Mouse (Mus musculus): ENCODE results near the gene Atp8a1.

DNA sequence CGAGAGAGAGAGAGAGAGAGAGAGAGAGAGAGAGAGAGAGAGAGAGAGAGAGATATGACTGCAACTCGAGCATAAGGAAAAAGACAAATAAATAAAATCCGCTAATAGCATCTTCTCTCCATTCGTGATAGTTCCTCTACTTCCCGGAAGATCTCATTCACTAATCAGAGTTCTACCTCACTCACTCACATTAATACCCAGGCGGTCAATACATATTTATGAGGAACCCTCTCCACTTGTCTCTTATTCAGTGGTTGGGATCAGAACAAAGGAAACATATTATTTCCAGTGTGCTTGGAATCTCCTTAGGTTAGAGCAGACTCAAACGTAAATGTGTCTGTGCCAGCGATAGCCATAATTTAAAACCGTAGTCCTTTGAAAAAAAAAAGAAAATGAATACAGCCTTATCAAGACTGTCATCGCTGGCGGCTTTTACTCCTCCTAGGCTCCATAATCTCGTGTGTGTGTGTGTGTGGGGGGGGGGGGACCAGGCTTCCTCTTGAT is 1.3 kb upstream of the Atp8a1 start:
- TF ChIP-seq EP300 (IDR thresholded peaks at IDR 0.05) = no peak
- no peak for TF ChIP-seq CTCF (IDR thresholded peaks at IDR 0.05)

All from lung, postnatal 0 days (tissue).